Mouse (Mus musculus) kidney, adult 8-10 months (tissue): ENCODE results near the gene Kcnc1.

Source experiments
- DNase-seq, 2 experiments: peaks; one replicate each; pipeline ENCODE4 v3.0.0; 2022

Kcnc1 gene

DNA sequence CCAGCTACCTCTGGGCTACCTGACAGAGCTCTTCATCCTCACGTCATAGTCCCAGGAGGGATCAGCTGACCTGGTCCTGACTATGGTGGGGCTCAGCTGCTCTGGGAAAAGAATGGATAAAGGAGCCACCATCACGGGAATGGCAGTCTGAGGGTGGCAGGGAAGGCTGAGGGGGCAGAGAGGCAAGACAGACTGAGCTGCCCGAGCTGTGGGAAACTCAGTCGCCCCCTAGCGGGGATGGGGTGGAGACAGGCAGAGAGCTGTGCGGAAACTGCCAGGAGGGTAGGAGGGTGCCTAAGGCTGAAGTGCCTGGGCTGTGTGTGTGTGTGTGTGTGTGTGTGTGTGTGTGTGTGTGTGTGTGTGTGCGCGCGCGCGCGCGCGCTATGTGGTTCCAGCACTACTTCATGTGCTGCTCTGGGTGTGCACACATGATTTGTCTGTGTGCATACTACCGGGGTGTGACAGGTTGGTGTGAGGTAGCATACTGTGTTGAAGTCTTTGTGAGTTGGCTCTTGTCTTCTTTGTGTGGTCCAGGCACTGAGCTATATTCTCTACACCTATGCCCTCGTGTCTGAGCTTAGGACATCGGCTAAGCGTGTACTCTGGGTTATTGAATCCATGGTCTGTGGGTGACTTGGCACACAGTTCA is 26.6 kb downstream of the Kcnc1 start:
- DNase-seq, result peak in 1 of 2 experiments; percentile 36

DNA sequence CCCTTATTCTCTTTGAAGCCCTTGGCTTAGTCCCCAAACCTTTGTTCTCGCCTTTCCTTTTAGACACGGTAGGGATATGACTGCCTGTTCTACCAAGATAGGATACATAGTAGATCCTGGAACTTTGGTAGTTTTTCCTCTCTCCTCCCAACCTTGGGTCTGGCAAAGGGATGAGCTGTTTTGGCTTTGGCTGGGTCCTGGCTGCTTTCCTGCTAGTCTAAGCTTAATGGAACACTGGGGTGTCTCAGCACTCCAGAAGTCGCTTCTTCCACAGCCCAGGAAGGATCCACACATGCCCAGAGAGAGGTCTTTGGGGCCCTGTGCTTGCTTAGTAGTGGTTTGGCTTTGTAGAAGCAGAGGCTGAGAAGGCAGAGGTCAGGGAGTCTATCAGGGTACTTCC is 27.7 kb downstream of the Kcnc1 start:
- DNase-seq, result no peak

DNA sequence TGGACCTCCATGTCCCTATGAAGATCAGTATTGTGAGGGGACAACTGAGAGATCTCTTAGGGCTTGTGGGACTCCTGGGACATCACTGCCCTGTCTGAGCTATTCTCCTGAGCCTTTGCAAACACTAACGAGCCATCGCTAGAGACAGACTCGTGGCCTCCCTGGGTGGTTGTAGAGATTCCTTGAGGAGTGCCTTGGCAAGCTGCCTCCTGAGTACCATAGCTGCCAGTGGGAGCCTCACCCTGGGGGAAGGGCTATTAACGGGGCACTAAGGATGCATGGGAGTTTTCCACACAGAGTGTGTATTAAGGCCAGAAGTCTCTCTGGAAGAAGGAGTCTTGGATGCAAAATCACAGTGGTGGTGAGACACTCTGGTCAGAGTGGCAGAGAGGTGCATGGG is 28.7 kb downstream of the Kcnc1 start:
- DNase-seq, result no peak

DNA sequence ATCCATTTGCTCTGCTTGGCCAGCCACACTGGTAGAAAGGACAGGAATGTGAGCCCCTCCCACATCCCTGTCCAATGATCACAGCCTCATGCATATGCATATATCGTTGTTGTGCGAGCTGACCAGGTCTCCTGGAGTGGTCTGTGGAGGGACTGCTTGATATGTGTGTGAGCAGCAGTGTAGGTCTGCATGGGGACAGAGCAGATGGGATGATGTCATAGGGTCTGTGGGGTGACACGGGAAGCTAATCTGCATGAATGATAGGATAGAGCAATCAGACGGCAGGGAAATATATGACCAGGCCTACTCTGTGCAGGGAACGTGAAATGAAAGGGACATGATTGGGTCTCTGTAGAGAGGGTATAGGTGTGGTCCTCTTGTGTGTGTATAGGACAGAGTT is 37.6 kb downstream of the Kcnc1 start:
- DNase-seq, result peak in 1 of 2 experiments; percentile 10

DNA sequence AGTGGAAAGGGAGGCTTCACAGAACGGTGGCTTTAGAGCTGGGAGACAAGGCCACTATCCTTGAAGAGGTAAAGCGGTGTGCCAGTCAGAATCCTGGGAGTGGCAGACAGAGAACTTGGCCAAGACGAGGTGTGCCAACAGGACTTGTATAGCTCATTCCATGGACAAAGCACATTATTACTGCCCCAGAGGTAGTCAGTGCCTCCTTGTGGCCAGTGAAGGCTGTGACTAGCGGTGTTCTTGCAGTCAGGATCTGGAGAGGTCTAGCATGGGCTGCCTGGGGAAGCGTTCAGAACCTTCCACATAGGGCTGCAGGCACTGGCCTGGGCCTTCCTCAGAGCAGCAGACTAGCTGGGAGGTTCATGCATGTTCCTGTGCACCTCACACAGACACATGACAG is 39.5 kb downstream of the Kcnc1 start:
- DNase-seq, result no peak

DNA sequence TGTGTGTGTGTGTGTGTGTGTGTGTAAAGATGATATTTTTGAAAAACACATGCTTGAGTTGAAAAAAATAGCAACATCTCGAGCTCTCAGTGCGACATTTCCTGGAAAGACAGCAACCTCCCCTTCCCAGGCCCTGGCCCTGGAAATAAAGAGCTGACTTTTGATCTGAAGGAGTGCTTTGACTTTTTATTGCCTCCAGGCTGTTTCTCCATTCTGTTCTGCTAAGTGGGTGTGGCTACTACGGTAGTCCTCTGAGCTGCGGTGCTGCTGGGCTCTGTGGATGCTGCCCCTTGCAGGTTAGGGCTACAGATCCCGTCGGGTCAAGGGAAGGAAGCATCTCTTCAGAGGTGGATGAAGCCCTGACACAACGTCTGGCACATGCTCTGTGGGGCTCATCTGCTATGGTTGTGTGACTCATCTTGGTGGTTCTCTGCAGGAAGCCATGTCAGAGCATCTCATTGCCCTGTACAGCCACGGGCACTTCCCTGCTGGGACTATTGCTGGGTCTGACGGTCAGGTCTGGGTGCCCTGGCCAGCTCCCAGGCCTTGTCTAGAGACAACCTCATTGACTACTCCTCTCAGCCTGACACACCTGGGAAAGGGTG is 42.3 kb downstream of the Kcnc1 start:
- no peak for DNase-seq

DNA sequence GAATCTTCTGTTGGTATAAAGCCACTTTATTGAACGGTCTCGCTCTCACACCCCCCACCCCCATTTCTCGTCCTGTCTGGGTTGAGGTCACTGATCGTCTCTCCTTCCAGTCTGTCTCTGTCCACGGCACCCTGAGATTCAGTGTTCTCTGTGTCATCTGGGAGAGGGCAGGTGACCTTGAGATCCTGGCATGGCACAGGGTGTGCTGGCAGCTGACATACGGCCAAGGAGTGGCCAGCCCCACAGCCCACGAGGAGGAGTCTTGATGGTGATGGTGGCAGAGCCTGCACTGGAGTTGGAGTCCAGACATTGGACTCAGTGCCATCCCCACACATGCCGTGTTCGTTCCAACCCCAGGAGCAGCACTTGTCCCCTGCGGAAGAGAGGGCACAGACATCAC is 46.9 kb downstream of the Kcnc1 start:
- no peak for DNase-seq

DNA sequence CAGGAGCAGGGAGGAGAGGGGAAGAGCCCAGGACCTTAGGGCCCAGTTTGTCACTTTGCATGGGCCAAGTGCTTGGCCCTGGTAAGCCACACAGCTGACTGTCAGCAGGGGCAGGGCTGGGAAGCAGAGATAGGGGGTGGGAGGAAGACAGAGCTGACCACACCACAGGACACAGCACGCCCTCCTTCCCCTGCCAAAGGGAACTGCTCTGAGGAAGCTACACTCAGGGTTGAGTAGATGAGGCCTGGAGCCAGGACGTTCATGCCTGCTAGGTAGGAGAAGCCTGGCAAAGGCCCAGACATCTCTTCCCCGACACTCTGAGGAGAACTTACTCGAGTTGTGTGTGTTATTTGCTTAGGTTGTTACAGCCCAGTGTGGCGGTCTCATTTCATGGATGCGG is 49.6 kb downstream of the Kcnc1 start:
- no peak for DNase-seq

DNA sequence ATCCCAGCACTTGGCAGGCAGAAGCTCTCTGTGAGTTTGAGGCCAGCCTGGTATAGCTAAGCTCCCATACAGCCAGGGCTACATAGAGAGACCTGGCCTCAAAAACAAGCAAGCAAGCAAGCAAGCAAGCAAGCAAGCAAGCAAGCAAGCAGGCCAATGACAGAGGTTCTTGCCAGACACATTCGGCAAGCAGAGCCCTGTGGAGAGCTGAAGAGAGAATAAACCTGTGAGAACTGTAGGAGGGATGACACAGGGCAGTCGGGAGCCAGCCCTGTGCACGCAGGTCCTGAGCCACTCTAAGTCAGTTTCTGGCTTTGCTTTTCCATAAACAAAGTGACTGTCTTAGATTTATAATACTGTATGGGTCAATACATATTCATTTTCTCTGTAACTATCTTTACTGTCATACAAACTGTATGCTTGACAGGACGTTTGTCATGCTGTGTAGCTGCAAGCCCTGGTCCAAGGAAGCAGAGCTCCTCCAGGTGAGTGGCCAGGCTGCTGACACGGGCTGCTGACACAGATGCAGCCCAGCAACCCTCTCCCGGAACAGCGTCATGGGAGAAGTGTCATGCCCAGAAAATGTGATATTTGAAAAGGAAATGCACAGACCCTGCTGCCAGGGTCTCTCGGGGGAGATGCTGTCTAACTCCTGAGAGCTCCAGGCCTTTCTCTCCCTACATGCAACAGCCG is 51.3 kb downstream of the Kcnc1 start:
- no peak for DNase-seq

DNA sequence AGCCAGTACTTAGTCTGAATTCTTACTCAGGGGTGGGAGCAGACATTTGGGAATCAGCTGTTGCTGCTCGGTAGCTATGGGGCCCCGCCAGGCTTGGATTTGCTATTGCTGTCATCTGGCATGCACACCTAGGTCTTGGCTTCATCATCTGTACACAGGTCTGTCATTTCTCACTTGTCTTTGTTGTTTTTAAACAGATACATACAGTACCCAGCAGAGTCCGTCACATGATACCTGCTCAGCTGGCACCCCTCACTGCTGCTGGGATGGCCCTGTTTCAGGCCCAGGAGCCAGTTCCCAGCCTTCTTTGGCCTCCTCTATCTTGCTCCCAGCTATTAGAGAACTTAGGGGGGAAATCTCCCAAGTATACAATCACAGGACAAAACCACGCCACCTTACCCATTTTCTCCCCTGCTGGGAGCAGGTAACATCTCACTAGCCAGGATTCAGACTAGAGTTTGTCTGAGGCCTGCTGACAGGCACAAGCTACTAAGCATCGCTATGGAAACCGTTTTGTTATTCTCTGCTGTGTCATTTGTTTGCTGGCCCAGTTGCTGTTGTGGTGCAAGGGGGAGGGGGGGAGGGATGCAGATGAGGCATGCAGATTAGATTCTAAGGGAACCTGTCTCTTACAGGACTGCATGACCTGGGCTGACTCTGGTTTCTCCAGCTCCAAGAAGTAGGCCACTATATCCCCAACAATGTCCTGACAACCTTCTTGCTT is 52.8 kb downstream of the Kcnc1 start:
- no peak for DNase-seq

DNA sequence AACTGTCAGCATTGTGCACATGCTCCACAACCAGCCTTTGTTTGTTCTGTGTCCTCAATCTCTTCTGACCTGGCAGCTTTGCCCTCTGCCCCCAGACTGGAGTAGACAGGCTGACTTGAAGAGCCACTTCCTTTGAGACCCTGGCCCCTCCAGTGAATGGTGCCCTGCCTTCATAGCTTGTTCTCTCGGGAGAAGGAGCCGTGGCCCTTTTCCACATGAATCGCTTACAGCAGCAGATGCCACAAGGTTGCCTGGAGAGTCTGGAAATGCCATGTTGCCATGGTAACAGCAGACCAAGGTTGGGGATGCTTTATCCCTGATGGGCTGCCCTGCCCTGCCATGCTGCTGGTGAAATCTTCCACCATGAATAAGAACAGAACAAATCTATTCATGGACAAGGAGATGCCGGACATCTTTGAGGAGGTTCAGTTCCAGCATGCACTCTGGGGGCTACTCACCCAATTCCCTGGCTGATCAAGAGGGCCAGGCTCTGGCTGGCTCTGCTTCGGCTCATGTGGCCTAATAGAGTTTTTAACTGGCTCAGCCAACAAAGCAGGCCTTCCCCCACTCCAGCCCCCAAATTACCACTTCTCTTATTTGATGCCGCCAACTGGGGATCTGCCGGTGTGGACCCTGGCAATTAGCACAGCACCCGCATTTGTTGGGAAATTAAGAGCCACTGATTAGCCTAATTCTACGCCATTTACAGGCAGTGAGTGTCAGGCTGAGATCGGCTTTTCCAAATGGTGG is 57.8 kb downstream of the Kcnc1 start:
- no peak for DNase-seq

DNA sequence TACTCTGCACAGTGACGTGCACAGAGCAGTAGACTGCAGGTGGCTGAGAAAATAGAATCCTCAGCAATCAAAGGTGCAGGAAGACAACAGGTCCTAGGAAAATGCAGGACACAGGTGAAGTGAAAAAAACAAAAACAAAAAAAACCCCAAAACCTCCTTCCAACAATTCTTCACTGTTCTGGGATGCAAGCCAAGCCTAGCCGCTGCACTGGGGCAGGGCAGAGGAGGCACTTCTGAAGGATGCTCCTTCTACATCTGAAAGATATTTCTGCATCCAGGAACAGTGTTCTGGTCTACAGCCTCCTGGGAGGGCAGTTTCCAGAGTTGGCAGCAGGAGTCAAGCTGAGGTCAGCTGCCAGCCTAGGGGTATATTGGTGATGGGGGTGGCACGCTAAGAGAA is 61.6 kb downstream of the Kcnc1 start:
- DNase-seq, result no peak

DNA sequence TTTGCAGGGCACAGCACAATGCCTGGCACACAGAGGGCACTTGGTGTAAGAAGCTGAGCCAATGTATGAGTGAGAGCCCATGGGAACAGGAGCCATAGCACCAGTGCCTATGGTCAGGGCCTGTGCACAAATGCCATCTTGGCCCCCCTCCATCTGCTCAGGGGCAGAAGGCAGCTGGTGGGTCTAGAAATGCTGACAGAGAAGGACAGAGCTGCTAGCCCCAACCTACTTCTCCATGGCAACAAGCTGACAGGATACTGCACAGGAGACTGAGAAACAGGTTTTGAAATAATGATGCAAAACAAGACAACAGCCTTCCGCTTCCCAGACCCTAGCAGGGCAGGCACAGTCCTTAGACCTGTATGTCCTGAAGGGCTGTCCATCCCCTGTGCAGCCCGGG is 62.9 kb downstream of the Kcnc1 start:
- no peak for DNase-seq

DNA sequence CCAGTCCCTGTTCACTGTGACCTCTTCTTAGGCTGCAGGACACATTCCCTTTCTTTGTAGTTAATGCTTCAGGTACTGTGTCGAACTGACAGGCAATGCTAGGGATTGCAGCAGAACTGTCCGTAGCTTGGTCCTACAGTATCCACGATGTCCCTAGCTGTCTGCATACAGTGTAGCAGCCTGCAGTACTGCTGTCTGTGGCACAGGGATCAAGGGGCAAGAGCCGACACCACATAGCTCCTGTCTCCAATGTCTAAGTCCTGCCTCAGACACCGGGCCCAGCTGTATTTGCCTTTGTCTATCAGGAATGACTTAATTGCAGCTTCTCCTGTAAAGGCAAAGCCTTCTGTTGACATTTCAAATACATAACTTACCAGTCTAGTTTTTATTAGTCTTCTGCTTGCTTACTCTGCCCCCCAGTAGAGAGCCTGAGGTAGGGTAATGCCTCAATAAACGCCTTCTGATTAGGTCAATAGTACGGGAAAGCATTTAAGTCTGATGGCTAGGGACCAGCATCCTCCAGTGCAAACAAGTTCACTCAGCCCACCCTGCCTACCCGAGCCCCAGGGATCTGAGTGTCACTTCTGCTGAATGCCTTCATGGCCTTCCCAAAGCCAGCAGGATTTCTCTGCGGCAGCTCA is 63.4 kb downstream of the Kcnc1 start:
- DNase-seq, result no peak

DNA sequence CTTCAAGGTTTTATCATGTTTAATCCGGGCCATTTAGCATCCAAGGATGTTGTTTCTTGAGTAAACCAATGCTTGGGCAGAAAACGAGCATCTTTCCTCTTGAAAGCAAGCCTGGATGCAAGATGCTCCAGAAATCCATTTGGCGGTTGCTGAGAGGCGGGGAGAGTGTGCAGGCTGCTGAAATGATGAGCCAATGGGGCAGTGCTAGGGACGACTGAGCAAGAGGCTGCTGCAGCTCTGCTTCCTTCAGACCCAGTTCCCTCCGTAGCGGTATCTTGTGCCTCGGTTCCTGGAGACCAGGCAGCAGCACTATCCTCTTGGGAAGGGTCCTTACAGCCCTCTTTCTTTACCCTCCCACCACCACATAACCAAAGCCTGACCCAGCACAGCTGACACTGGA is 66.0 kb downstream of the Kcnc1 start:
- no peak for DNase-seq

DNA sequence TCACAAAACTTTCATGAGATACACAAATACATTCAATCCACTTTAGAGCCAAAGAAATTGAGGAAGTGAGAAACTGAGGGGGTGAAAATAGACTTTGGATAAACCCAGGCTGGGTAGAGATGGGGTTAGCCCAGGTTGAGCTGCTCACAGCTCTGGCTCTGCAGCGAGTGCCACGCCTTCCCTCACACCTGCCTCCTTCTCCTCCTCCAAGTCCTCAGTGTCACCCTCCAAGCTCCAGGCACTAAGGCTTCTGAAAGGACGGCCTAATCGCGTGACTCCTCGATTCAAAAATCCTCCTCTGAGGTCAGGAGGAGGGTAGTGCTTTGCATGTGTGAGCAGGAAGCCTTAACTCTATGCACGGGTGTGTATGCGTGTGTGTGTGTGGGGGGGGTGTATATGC is 66.8 kb downstream of the Kcnc1 start:
- DNase-seq, result no peak

DNA sequence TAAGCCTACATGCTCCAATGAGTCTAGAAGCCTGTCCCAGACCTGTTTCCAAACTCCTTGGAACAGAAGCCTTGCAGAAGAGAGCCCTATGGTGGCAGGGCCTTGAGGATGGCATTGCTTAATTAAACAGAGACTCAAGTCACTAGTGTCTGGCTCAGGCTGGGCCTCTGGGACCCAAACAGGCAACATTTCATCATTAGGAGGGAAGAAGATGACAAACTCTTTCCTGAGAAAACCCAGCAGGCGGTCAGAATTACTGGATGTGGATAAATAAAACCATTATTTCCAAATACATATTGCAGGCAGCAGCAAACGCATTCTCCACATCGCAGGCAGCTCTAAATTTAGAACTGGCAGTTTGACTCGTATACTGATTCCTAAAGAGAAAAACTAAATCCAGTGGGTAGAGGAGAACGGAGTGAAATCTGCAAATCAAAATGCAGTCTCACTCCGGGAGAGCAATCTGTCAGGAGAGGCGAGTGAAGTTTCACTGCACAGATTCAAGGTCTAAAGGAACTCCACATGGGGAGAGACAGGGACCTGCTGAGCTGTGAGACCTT is 70.2 kb downstream of the Kcnc1 start:
- no peak for DNase-seq

DNA sequence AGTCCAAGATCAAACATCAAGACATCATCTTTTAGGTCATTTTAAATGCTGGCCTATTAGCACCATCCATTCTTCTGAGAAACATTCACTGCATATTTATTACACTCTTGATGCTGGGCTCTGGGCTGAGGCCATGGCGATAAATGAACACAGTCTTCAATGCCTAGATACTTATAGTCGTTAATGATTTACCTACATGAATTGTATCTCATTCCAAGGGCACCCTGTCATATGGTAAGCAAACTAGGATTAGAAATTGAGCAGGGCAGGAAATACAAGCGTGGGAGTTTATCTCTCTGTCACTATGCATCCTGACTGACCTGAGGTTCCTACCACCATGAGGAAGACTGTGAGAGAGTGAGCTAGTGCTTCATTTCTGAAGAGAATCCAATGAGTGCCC is 73.2 kb downstream of the Kcnc1 start:
- DNase-seq, result no peak

DNA sequence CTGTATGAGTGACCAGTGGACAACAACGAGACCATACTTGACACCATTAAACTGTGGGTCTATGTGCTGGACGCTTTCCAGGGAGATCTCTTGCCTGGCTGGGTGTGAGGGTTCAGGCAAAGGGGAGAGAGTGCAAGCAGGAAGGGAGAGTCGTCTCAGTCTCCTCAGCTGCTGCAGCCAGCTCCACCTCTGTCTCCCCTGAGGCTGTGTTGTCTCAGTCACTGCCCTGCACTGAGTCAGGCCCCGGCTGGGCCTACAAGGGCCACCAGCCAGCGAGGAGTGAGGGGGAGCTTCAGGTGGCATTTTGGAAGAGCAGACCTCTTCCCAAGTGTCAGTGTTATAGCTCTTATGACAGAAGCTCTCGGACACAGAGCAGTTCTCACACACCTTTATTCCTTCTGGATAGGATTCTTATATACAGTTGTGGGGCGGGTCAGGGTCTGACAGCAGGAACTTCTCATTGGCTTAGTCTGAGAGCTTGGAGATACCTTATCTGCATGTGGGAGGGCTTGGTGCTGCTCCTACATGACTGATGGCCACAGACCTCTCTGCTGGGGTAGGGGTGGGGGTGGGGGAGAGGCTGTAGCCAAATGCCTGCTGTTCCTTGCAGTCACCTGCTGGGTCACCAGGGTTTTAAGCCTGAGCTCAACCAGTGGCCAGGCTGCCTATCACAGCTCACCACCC is 74.9 kb downstream of the Kcnc1 start:
- DNase-seq, result no peak

DNA sequence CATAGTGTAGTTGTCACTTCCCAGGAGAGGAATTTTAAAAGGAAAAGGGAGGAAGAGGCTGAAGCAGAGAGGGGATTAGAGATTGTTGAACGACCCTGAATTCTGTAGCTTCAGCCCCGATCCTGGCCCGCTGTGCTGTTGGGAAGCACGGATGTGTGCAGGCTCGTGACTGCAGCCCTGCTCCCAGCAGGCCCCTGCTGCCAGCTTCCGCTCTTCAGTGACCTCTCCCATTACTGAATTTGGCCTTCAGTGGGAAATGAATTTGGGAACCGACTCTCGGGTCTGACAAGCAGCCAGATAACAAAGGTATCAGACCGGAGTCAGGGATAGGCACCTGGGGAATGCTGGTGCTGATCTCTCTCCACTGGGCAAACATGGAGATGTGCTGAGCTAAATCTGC is 76.8 kb downstream of the Kcnc1 start:
- DNase-seq, result no peak

DNA sequence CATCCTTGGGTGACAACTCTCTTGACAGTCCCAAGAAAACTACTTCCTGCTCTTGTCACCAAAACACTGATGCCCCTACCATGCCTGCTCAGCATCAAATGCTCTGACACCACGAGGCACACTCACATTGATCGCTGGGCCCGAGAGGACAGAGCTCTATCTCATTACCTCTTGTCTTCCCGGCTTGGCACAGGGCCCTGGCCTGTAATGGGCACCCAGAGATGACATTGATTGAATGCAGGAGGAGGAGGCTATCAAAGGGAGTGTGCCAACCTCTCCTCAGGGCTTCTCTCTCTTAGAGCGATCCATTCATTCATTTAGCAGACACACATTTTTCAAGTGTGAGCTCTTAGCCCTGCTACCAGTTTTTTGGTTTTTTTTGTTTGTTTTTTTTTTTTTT is 79.2 kb downstream of the Kcnc1 start:
- no peak for DNase-seq

DNA sequence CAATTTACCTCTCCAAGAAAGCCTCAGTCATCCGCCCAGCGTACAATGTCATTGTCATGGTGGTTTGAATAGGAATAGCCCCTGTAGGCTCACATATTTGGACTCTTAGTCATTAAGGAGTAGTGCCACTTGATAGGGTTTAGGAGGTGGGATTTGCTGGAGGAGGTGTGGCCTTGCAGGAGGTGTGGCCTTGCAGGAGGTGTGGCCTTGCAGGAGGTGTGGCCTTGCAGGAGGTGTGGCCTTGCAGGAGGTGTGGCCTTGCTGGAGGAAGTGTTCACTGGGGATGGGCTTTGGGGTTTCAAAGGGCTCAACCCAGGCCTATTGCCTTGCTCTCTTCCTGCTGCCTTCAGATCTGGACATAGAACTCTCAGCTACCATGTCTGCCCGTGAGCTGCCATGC is 81.2 kb downstream of the Kcnc1 start:
- no peak for DNase-seq
